Mouse (Mus musculus) retina, embryonic 14.5 days (tissue): ENCODE measurements around the gene Fip1l1.

ENCODE experiments used
- DNase-seq: peaks from one replicate; pipeline ENCODE4 v3.0.0-alpha.2; 2015; ENCODE audit warnings: low spot score

The Fip1l1 gene

DNA sequence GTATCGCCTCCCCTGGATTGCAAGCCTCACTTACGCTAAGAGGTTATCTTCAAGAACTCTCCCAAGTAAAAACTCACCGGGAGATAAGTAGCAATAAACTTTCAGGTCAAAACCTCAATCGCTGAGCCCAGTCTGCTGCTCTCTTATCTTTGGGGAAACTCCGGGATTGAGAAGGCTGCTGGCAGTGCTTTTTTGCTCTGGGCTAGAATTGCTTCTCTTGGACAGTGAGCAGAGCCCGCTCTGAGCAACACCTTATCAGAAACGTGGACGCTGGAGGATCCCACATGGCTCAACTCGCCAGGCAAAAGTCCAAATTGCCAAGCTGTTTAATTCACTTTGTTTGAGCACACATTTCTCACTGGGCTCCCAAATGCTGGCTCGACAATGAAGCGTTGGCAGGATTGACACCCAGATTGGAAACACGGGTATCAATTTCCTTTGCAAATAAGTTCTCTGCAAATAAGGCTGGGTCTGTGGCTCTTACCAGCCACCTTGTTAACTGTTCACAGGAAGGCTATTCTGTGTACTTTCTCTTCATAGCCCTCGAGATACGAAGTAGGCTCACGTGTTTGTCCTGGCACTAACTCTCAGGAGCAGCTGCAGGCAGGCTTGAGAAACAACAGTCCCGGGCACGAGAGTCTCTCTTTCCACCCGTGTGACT, 78.4 kb downstream of the Fip1l1 start:
- DNase-seq, result no peak

DNA sequence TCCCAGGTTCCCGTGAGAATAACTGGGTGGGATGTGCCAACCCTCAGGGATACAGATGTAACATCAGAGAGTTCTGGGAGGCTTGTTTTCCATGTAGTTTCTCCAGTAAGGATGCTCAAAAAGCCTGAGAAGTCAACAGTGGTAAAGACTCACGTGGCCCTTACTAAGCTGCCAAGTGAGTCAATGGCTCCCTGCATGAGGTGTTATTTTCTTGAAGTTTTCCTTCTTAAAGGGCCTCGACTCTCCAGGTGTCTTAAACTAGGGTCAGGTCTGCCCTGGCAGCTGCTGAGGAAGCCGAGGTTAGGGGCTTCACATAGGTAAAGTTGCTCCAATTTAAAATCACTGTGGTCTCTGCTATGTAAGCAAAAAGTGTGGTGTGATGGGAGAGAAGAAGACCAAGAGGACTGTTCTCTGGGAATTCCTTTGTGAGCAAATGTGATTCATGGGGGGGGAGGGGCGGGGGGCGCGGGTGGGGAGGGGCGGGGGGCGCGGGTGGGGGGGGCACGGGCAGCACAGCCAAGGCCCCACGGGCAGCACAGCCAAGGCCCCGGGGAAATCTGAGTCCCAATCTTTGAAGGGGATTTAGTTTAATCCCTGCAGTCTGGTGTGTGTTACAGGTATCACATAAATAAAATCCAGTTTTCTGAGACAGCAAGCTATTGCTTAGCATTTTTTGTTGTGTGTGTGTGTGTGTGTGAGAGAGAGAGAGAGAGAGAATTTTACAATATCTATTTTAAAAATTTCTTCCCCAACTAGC, 82.7 kb downstream of the Fip1l1 start:
- DNase-seq, result no peak

DNA sequence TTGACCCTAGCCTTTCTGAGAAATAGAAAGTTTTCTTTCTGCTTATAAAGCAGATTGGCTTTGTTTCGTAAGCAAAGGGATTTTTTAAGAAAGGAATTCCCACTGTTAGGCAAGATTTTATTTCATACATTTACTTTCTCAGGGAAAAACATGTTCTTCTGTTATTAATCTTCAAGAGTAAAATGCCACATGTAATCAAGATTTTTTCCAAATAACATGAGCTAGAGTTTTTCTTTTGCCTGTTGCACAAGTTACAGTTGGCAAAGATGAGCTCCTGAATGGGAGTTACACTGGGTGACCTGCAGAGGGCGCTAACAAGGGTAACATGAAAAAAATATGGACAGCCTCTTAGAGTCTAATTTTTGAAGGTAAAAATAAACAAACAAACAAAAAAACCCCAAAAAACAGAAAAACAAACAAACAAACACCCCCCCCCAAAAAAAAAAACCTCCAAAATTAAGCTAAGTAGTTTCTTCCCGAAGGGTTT, 83.4 kb downstream of the Fip1l1 start:
- peak; percentile 49 for DNase-seq

DNA sequence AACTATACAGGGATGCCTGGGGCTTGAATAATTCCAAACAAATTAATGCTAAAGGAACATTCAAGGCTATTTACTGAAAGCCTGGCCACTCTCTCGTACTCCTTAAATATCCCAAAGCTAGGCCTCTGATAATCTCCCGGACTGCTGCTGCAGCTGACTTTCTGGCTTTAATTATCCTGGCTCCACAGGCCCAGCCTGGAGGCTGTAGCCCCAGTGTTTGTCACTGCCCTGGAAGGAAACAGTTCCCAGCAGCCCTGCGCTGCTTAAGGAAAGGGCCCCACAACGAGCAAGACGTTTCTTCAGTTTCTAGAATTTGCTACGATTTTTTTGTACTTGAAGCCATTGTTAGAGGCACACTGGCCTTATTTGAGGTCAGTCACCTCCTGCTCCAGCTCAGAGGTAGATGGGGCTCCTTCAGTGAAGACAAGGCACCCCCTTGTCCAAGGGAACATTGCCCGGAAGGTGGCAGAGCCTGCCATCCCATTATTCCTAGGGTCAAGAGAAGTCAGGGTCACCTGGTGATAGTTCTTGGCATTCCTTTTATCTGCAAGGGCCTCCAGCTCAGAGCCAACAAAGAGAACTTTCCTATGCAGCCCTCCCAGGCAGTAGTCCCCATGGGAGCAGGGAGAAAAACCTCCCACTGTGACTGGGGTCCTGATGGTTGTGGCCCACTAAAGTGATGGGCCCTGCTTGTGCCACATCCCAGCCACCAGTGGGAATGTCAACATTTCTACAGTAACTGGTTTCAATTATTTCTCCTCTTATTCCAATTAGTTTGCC, 86.6 kb downstream of the Fip1l1 start:
- DNase-seq, result no peak

DNA sequence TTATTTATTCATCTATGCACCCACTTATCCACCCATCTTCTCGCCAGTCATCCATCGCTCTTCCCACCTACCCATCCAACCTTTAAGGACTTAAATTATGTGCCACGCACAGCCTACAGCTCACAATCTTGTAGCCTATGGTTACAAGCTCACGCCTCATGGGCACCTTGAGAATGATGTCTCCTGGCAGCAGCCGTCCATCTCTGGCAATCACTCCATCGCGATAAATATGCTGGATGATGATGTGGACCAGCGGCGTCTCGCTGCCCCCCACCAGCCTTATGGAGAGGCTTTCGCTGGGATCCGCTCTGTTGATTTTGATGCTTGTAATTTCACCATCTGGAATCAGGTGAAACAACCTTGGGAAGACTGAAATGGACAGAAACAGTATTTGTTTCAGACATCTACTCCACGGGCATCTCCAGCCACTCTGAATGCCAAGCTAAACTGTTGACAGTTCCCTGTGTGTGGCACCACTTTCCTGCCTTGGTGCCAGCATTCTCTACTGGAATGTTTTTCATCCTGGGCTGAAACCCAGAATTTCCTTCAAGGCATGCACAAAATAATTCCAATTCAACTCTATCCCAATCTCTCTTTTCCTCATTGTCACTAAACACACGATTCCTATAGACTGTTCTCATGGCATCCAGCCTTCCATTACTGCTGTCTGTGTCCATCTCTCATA, 88.2 kb downstream of the Fip1l1 start:
- DNase-seq, result no peak

DNA sequence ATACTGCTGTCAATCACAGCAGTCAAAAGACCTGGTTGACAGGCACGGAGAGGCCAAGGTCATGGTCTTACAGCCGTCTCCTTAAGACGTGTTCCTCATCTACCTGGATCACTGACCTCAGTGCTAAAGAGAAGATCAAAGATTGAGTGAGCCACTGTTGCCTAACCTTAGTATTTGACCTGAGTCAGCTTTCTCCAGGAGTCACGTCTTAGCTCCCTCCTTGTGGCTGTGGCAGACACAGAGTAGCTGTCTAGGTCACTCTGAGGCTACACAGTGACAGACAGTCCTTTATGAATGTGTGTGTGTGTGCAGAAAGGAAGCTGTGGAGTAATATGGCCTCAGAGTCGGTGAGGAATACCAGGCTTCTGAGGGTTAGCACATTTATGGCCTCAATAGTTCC, 89.1 kb downstream of the Fip1l1 start:
- DNase-seq, result no peak

DNA sequence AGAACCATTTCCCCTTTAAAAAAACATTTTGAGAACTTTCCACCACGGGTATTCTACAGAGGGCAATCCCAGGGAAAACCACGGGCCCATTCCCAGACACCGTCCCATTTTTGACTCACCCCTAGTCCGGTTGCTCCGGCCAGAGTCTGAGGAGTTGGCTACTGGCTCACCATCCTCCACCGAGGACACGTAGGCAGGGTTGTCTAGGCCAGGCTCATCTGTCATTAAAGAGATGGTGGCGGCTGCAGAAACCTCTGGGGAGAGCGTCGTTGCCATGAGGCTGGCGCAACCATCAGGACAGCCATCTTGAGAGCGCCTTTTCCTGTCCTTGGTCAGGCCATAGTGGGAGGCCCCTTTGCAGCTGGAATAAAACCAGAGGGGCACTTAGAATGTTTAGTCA, 92.8 kb downstream of the Fip1l1 start:
- no peak for DNase-seq

DNA sequence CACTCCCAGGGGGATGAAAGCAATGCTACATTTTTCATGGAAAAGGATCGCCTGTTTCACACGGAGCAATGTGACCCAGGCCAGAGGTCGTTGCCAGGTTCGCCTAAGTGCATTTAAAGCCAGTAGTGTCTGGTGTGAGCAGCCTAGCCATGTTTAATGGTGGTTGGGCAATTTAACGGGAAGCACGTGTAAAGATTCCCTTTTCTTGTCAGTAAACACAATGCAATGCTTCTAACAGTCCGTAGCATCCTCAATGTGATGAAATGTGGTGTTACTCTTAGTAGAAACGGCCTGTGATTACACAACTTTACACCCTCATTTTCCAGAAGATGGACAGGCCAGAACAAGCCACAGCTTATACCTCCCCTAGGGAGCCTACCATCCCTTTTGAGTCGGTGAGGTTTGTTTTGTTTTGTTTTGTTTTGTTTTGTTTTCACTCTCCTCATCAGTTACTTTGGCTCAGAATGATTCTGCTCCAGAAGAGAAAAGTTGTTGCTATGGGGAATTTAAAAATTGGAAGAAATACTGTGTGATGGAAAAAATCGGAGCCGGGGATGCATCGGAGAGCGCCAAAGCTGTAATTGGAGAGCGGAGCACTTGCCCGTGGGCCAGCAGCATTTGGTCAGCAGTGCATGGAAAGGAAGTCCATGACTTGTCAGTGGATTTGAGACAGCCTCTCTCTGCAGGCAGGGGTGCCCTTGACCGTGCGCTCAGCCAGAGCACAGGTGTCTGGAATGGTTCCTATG, 97.3 kb downstream of the Fip1l1 start:
- no peak for DNase-seq

DNA sequence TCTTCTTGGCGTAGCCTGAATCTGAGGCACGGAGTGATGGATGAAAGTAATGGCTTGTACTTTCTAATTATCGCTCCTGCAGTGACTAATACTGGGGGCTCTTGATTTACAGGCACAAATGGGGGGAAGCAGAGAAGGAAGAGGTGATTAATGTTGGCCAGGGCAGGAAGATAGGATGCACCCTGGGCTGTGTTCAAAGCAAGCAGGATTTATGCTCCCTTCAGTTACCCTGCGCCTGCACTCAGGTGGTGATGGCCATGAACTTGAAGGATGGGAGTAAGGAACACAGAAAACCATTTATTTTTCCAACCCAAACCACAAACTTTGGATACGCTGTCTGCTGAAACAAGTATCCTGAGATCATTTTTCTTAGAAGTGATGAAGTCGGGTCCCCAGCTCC, 98.2 kb downstream of the Fip1l1 start:
- DNase-seq, result no peak

DNA sequence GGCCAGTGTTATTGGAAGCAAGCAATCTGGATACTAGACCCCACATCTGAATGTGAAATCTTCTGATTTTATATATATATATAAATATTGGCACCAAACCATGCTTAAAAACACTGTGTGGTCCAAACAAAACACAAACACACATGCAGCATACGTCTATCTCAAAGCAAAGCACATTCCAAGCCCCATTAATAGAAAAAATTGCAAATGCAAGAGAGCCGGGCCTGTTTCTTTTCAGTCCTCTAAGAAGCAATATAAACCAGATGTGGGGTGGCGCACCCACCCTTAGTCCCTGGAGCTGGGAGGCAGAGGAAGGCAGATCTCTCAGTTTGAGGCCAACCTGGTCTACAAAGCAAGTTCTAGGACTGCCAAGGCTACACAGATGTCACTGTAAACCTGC, 99.1 kb downstream of the Fip1l1 start:
- no peak for DNase-seq

DNA sequence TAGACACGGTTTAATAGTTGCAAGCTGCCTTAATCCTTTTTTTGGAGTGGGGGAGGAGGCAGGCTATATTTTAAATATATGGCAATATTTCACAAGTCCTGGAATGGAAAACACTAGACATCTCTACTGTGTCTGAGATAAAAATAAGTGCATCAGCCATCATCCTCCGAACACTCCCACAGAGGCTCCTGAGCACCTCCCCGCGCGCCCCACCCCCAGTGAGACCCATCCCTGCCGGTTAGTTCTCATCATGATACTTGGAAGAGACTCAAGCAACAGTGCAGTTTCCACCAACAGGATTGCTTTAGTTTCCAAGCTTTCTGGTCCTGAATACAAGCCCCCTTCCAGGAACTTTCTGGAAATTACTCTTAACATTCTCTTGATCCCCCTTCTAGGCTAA, 104.3 kb downstream of the Fip1l1 start:
- DNase-seq, result no peak

DNA sequence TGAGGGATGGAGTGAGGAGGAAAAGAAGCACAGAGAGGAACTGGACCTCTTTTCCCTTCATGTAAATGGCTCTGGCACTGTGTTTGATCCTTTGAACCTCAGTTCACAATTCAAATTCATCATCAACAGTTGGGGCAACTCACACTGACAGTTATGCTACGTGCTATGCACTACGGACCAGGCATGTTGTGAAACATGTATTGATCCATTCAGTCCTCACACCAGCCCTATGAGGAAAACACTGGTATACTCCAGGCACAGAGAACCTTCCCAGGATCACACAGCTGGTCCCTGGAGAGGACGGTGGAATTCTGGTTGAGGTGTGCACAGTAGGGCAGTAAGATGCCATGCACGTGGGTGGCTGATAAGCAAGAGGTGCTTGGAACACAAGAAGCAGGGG, 105.3 kb downstream of the Fip1l1 start:
- no peak for DNase-seq

DNA sequence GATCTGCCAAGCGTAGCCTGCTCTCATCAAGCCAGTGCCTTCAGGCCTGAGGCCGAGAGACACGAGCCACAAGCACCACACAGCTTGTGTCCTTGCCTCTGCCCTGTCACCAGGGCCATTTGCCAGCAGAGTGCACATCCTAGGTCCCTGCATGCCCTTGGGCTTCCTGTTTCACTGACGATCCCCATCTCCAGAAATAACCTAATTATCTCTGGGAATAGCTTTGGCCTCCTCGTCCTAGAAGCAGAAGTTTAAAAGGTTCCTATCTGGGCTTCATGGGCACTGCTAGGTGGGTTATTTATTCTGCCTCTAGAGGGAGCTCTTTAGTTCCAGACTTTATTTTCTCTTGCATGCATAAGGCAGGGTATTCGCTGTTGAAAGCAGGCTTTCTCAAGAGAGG, 105.8 kb downstream of the Fip1l1 start:
- peak; percentile 65 for DNase-seq

DNA sequence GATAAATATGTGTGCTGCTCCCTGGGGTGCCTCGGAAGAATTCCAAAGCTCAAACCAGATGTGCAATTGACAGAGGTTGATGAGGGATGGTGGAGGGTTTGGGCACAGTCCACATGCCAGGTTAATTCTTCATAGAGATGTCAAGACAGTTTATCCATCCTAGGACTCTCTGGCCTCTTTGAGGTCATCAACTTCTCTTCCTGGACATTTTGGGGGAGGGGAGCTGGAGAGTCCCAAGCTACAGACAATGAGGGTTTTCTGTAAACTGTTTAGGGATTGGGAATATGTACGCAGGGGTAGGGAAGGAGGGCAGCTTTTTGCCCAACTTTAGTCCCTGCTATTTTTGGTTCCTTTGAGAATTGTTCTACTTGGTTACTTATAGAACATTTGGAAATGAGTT, 107.0 kb downstream of the Fip1l1 start:
- DNase-seq, result no peak

DNA sequence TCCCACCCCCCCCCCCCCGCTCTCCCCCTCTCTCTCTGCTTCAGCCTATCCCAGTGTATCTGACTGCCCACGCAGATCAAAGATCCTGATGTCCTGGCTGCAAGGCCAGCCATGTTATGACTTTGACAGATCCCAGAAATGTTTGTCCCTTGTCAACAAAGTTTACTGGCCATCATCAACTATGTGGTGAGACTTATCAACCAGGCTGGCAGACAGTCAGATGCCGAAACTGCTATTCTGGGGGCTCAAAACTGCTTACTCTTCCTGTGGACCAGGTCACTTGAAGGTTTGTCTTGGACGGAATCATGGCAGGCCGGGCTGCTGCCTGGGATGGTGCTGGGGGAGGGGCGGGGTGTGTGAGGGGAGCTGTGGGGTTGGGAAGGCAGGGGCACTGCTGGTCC, 112.3 kb downstream of the Fip1l1 start:
- DNase-seq, result no peak

DNA sequence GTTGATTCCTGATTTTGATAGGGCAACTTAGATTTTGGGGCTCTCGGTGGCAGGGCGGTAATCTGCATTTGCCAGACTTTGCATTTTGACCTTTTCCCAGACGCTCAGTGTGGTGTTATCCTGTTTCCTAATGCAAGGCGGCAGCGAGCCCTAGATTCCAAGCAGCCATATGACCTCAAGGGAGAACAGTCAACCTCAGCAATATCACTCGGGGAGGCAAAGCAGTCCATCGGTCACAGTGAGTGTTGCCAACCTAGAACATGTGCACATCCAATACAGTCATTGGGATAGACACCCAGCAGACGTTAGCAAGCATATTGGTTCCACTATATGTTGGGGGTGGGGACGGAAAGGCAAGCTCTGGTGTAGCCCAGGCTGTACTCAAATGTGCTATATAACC, 113.0 kb downstream of the Fip1l1 start:
- DNase-seq, result no peak
